Mouse (Mus musculus): ENCODE results near the gene Kank3.

- TF ChIP-seq CTCF (IDR thresholded peaks at IDR 0.05; ENCODE audit: borderline replicate concordance, insufficient read depth, low read length): no peak
- TF ChIP-seq POLR2A (IDR thresholded peaks at IDR 0.05; ENCODE audit: low read depth, low read length): no peak
Measured at GRCm38 (mm10) chr17:33773871-33774572, 36.3 kb upstream of the Kank3 start.

All from embryonic fibroblast, embryonic 13.5 days (primary cell).